Mouse (Mus musculus) C2C12 (cell line): ENCODE results near the gene Sorbs1.

Experiments used
- CEBPB ChIP-seq: IDR thresholded peaks from one replicate; pipeline ENCODE4 v1.6.1; 2011; ENCODE audit warnings: low read depth, mild to moderate bottlenecking, control low read depth, moderate library complexity
- CTCF ChIP-seq: IDR thresholded peaks from one replicate; pipeline ENCODE4 v1.5.1; 2011; ENCODE audit not compliant: control insufficient read depth, insufficient read depth, insufficient read length
- FOSL1 ChIP-seq: IDR thresholded peaks from one replicate; pipeline ENCODE4 v1.8.0; 2011; ENCODE audit warnings: mild to moderate bottlenecking, low read length; ENCODE audit not compliant: poor library complexity, insufficient read depth, severe bottlenecking
- MAX ChIP-seq: IDR thresholded peaks from one replicate; pipeline ENCODE4 v1.6.1; 2011; ENCODE audit warnings: mild to moderate bottlenecking, control low read depth

GRCm38 (mm10) chr19:40305456-40305855, 208.1 kb downstream of the Sorbs1 start:
- no peak for TF ChIP-seq CTCF
- no peak for TF ChIP-seq FOSL1
- TF ChIP-seq CEBPB = no peak
- TF ChIP-seq MAX = no peak
